Mouse (Mus musculus) heart, embryonic 16.5 days (tissue): Measurements from ENCODE around the gene Zbtb20. TPM values are rescaled to one million over a fixed set of nuclear protein-coding genes. Genes with fewer than 3 reads are reported as not detected.
A peak's percentile ranks its signal among the peaks of the same experiment; 100 is the strongest.

Experiments
- ATAC-seq: fragments of 200-750 bp; cut with Nextera tagmentation; replicated peaks from 2 replicates; pipeline ENCODE4 v1.8.0; 2017; ENCODE audit warnings: moderate number of reproducible peaks; ENCODE audit not compliant: insufficient read depth, low FRiP score; ENCODE audit errors: extremely low read depth
- H3K27ac ChIP-seq: fragments of 300-500 bp; sonication (generic); 2 replicates; pipeline ENCODE4 v1.5.1; 2014; ENCODE audit warnings: mild to moderate bottlenecking, low read length, control low read depth, moderate library complexity
- H3K27me3 ChIP-seq: fragments of 300-500 bp; sonication (generic); 2 replicates; pipeline ENCODE4 v1.6.1; 2014; ENCODE audit warnings: low read length, mixed read lengths; ENCODE audit not compliant: control insufficient read depth, insufficient read depth
- H3K36me3 ChIP-seq: fragments of 300-500 bp; sonication (generic); 2 replicates; pipeline ENCODE4 v1.6.1; 2014; ENCODE audit not compliant: control insufficient read depth, insufficient read depth
- H3K4me1 ChIP-seq: fragments of 300-500 bp; sonication (generic); 2 replicates; pipeline ENCODE4 v1.6.1; 2014; ENCODE audit warnings: low read length, mixed read lengths; ENCODE audit not compliant: control insufficient read depth, insufficient read depth
- H3K4me2 ChIP-seq: fragments of 300-500 bp; sonication (generic); 2 replicates; pipeline ENCODE4 v1.6.1; 2014; ENCODE audit warnings: low read depth, mild to moderate bottlenecking, control low read depth, low read length
- H3K4me3 ChIP-seq: fragments of 300-500 bp; sonication (generic); 2 replicates; pipeline ENCODE4 v1.5.1; 2014; ENCODE audit warnings: mild to moderate bottlenecking, control low read depth, low read length
- H3K9ac ChIP-seq: fragments of 300-500 bp; sonication (generic); 2 replicates; pipeline ENCODE4 v1.6.1; 2014; ENCODE audit warnings: low read length, control low read depth
- H3K9me3 ChIP-seq: fragments of 300-500 bp; sonication (generic); replicated peaks from 2 replicates; pipeline ENCODE4 v1.6.1; 2016; ENCODE audit warnings: low read length; ENCODE audit not compliant: control insufficient read depth
- WGBS: fragments of 180-500 bp; shearing (Covaris S2); extraction: QIAGEN DNeasy Blood & Tissue Kit; methylation state at CpG from one replicate; pipeline ENCODE4 v1.1.7; 2014; 5-methylcytosine and 5-hydroxymethylcytosine counted together
- polyA plus RNA-seq: library from polyadenylated mRNA; unstranded; fragments of >200 nt; fragmentation: Nextera tagmentation; extraction: Ambion mirVana; gene quantifications from 2 replicates; pipeline ENCODE4 v1.2.1, GENCODE M21; 2015

The Zbtb20 gene
- polyA plus RNA-seq, 1 experiment from 2014 or later: 45.2 TPM

GRCm38 (mm10) chr16:43388389-43388788, 512.7 kb downstream of the Zbtb20 start:
- Histone ChIP-seq H3K9me3 (no peaks in the 10 kb centered on the region), H3K27ac (no peak overlapping the region), H3K36me3 (no peaks in the 10 kb centered on the region), H3K4me1 (peaks cover 6% of the 10 kb centered on the region), H3K9ac (no peak overlapping the region), H3K27me3 (no peaks in the 10 kb centered on the region), H3K4me3 (no peak overlapping the region), H3K4me2 (no peak overlapping the region)
- WGBS: 90% methylated on average over 5 of the region's 5 CpGs
- no peak for ATAC-seq

GRCm38 (mm10) chr16:43390387-43390786, 514.7 kb downstream of the Zbtb20 start:
- Histone ChIP-seq H3K36me3 (no peaks in the 10 kb centered on the region), H3K9ac (no peak overlapping the region), H3K4me1 (peaks cover 6% of the 10 kb centered on the region), H3K4me2 (no peak overlapping the region), H3K4me3 (no peak overlapping the region), H3K9me3 (no peaks in the 10 kb centered on the region), H3K27me3 (no peaks in the 10 kb centered on the region), H3K27ac (no peak overlapping the region)
- WGBS: 84% methylated on average over 4 of the region's 4 CpGs
- ATAC-seq: no peak

GRCm38 (mm10) chr16:43393382-43393781, 517.7 kb downstream of the Zbtb20 start:
- Histone ChIP-seq H3K36me3 (no peaks in the 10 kb centered on the region), H3K27me3 (no peaks in the 10 kb centered on the region), H3K27ac (peak overlapping the region; percentile 15; the same call in 1 of the 2 replicates), H3K4me1 (no peaks in the 10 kb centered on the region), H3K4me2 (no peak overlapping the region), H3K9ac (no peak overlapping the region), H3K9me3 (no peaks in the 10 kb centered on the region), H3K4me3 (no peak overlapping the region)
- no peak for ATAC-seq
- WGBS: 74% methylated on average over 4 of the region's 4 CpGs

- Histone ChIP-seq H3K27ac (peak overlapping the region; percentile 37; the same call in 1 of the 2 replicates), H3K4me1 (no peaks in the 10 kb centered on the region), H3K4me3 (no peak overlapping the region), H3K4me2 (no peak overlapping the region), H3K36me3 (no peaks in the 10 kb centered on the region), H3K9me3 (no peaks in the 10 kb centered on the region), H3K9ac (no peak overlapping the region), H3K27me3 (no peaks in the 10 kb centered on the region)
- WGBS: 26% methylated on average over 9 of the region's 9 CpGs
- ATAC-seq: peak; percentile 69
Measured at GRCm38 (mm10) chr16:43394013-43394568, 518.4 kb downstream of the Zbtb20 start.

- no peaks in the 10 kb centered on the region for H3K4me1 ChIP-seq
- H3K4me3 ChIP-seq: no peak overlapping the region
- H3K27me3 ChIP-seq: no peaks in the 10 kb centered on the region
- WGBS: 67% methylated on average over 2 of the region's 2 CpGs
- no peak overlapping the region for H3K4me2 ChIP-seq
- no peak for ATAC-seq
- H3K9ac ChIP-seq: no peak overlapping the region
- H3K27ac ChIP-seq: no peak overlapping the region
- H3K36me3 ChIP-seq: no peaks in the 10 kb centered on the region
- H3K9me3 ChIP-seq: no peaks in the 10 kb centered on the region
Measured at GRCm38 (mm10) chr16:43394760-43395159, 519.1 kb downstream of the Zbtb20 start.

GRCm38 (mm10) chr16:43396849-43397628, 521.4 kb downstream of the Zbtb20 start:
- Histone ChIP-seq H3K27ac (no peak overlapping the region), H3K4me1 (no peaks in the 10 kb centered on the region), H3K36me3 (no peaks in the 10 kb centered on the region), H3K9me3 (no peaks in the 10 kb centered on the region), H3K27me3 (no peaks in the 10 kb centered on the region), H3K4me3 (no peak overlapping the region), H3K9ac (no peak overlapping the region), H3K4me2 (no peak overlapping the region)
- no peak for ATAC-seq
- WGBS: 84% methylated on average over 11 of the region's 11 CpGs

GRCm38 (mm10) chr16:43397629-43398323, 522.1 kb downstream of the Zbtb20 start:
- no peak overlapping the region for H3K4me2 ChIP-seq
- H3K9ac ChIP-seq: no peak overlapping the region
- no peaks in the 10 kb centered on the region for H3K9me3 ChIP-seq
- no peak overlapping the region for H3K4me3 ChIP-seq
- ATAC-seq: no peak
- no peak overlapping the region for H3K27ac ChIP-seq
- 65% methylated on average over 3 of the region's 3 CpGs for WGBS
- H3K27me3 ChIP-seq: no peaks in the 10 kb centered on the region
- H3K4me1 ChIP-seq: no peaks in the 10 kb centered on the region
- no peaks in the 10 kb centered on the region for H3K36me3 ChIP-seq

GRCm38 (mm10) chr16:43399428-43399827, 523.7 kb downstream of the Zbtb20 start:
- Histone ChIP-seq H3K9ac (no peak overlapping the region), H3K4me3 (no peak overlapping the region), H3K27me3 (no peaks in the 10 kb centered on the region), H3K9me3 (no peaks in the 10 kb centered on the region), H3K27ac (no peak overlapping the region), H3K4me1 (no peaks in the 10 kb centered on the region), H3K36me3 (no peaks in the 10 kb centered on the region), H3K4me2 (no peak overlapping the region)
- no peak for ATAC-seq

- H3K4me3 ChIP-seq: no peak overlapping the region
- H3K27me3 ChIP-seq: no peaks in the 10 kb centered on the region
- no peak overlapping the region for H3K4me2 ChIP-seq
- H3K9me3 ChIP-seq: no peaks in the 10 kb centered on the region
- H3K36me3 ChIP-seq: no peaks in the 10 kb centered on the region
- ATAC-seq: no peak
- no peaks in the 10 kb centered on the region for H3K4me1 ChIP-seq
- no peak overlapping the region for H3K9ac ChIP-seq
- H3K27ac ChIP-seq: no peak overlapping the region
Measured at GRCm38 (mm10) chr16:43400046-43400445, 524.4 kb downstream of the Zbtb20 start.
